Mouse (Mus musculus) natural killer cell, adult 2 months (primary cell): ENCODE data around the gene Cfap99.
A peak's percentile ranks its signal among the peaks of the same experiment; 100 is the strongest.

ENCODE experiments used
- DNase-seq, 2 experiments: peaks; one replicate each; pipeline ENCODE4 v3.0.0; 2022; ENCODE audit warnings: low spot score in 2 of 2

The Cfap99 gene

GRCm38 (mm10) chr5:34278058-34278457 is 10.3 kb upstream of the Cfap99 start:
- DNase-seq: no peak

DNA sequence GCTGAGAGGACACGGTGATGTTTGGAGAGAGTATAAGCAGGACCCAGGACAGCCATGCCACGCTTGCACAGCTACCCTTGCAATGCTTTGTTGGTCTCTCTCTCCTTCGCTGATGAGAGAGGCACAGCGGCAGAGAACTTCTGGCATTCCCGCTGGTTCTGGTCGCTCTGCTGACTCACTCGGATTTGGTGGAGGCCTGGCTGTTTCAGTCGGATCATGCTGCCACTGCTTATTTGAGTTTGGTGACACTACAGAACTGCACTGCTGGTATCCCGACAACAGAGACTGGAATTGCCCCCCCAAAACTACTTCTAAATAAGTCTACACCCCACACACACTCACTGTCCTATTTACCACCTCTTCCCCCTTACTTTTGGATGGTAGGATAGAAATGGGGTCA is 9.2 kb upstream of the Cfap99 start:
- DNase-seq: no peak

DNA sequence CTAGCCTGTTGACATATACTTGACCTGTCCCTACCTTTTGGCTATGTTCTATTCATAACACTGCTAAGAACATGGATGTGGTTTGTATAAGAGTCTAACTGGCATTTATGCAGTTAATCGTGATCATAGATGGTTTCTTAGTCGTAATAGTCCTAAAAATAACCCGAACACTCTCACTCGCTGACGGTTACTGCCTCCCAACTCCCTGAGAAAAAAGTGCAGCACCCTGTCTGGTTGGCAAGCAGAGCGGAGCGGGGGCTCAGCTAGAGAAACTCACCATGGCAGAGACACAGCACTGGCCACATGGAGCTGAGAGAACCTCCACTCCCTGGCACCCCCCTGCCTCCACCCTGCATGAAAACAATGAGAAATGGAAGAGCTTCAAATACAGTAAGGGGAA is 7.4 kb upstream of the Cfap99 start:
- no peak for DNase-seq

DNA sequence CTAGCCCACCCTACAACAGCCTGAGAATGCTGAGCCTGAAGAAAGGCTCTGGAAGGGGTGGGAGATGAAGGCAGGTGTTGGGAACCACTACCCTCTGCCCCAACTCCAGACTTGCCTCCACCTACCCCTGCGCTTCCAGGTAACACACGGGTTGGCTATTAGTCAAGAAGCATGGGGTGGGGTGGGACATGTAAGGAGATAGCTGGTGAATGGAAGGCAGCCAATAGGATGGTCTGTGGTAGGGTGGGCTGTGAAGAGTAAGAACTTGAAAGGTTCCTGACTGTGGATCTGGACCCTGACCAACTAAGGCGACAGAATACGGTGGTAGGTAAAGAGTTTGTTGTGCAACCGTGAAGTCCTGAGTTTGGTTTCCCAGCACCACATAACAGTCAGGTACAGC is 5.0 kb upstream of the Cfap99 start:
- no peak for DNase-seq

- DNase-seq: no peak
Measured at GRCm38 (mm10) chr5:34284156-34284750, 4.1 kb upstream of the Cfap99 start.

GRCm38 (mm10) chr5:34285285-34285684 is 3.1 kb upstream of the Cfap99 start:
- no peak for DNase-seq

DNA sequence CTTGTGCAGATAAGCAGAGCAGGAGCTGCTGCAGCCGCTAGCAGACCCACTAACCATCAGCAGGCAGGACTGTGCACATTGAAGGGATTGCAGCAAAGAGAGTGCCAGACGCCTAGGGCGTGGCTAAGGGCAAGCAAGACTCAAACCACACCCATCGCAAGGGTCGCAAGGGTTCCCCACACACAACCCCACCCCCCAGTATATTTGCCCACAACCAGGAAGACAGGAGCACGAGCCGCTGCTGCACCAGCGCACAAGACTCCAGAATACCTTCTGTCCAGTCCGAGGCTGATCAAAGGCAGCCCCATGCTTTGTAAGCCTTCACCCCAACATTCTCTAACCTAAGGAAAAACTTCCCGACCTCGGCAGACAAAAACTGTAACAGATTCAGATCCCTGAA is 1.9 kb upstream of the Cfap99 start:
- no peak for DNase-seq

GRCm38 (mm10) chr5:34287001-34287837 is 1.2 kb upstream of the Cfap99 start:
- DNase-seq: no peak

- no peak for DNase-seq
Measured at GRCm38 (mm10) chr5:34287838-34288145, 608 bp upstream of the Cfap99 start.

- DNase-seq: no peak
Measured at GRCm38 (mm10) chr5:34289286-34289685, 886 bp downstream of the Cfap99 start.

- DNase-seq: no peak
Measured at GRCm38 (mm10) chr5:34293363-34293762, 5.0 kb downstream of the Cfap99 start.

GRCm38 (mm10) chr5:34294696-34295095 is 6.3 kb downstream of the Cfap99 start:
- DNase-seq: no peak

DNA sequence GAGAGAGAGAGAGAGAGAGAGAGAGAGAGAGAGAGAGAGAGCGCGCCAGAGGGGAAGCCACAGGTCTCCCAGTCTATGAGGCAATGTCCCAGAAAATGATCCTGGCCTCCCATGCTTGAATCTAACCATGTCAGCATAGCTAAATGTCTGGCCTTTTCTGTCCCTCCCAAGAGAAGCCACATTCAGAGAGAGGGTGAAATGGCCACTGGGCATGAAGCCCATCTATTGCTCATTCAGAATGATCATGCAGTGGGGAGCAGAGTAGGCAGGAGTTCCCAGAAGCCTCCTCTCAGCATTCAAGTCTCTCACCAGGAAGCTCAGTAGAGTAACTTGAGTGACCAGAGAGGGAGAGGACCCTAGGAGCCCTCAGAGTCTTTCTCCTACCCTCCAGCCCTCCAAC is 6.7 kb downstream of the Cfap99 start:
- no peak for DNase-seq

DNA sequence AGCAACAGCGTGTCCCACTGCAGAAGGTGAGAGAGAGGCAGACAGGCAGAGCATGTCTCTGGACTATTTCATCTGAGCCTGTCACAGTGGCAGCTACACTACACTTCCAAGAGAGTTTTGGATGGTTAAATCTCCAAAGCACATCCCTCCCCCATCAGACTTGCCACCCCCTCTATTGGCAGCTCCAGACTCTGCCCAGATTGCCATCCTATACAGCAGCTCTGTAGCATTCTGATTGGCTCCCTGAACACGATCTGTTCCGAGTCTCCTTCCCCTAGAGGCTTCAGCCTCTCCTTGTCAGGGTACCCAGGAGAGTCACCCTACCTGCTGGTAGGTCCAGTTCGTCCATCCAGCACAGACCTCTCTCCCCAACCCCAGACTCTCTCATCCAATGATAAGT is 9.7 kb downstream of the Cfap99 start:
- DNase-seq: no peak

GRCm38 (mm10) chr5:34298937-34299535 is 10.6 kb downstream of the Cfap99 start:
- DNase-seq: no peak

GRCm38 (mm10) chr5:34302377-34302776 is 14.0 kb downstream of the Cfap99 start:
- no peak for DNase-seq

GRCm38 (mm10) chr5:34309016-34309415 is 20.6 kb downstream of the Cfap99 start:
- DNase-seq: no peak

GRCm38 (mm10) chr5:34319491-34320034 is 31.2 kb downstream of the Cfap99 start:
- no peak for DNase-seq

DNA sequence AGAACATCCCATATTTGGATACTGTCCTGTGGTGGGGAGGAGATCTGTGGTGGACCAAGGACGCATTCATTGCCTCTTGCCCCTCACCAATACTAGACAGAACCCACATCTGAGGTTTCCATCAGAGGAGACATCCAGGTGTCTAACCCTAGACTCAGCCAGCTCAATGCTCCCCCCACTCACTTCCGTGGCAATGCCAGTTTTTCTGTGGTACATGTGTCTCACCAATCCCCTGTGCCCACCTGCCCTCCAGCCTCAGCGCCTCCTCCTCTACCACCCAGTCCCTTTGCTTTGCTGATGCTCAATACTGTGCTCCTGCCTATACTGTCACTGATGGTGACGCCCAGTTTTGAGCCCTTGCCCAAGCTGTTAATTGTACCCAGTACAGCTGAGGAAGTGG is 32.8 kb downstream of the Cfap99 start:
- no peak for DNase-seq

- DNase-seq: no peak
Measured at GRCm38 (mm10) chr5:34325286-34325685, 36.9 kb downstream of the Cfap99 start.

DNA sequence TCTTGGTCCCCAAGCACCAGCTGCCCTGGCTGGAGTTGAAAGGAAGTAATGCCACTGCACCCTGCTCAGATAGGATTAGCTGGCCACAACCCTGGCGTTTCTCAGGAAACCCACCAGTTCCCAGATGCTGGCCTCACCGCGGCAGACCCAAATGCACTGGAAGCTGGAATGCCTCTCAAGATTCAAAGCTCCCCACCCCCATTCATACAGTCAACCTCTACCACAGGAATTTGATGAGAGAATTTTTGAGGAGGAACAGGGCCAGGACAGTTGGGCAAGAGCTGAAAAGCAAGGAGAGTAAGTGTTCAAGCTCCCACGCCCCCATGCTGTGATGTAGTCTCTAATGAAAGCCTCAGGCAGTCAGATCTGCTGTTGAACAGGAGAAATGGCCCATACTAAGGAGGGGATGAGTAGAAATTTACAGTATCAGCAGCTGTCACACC is 37.9 kb downstream of the Cfap99 start:
- DNase-seq: no peak

GRCm38 (mm10) chr5:34326875-34327576 is 38.6 kb downstream of the Cfap99 start:
- peak; percentile 48 to 59 for DNase-seq
